Mouse (Mus musculus) mature B cell (primary cell): ENCODE data around the gene Map4k5.

ENCODE experiments used
- in situ Hi-C: fragments of 300-500 bp; cut with MboI; formaldehyde crosslinking; loops from 2 replicates; pipeline ENCODE4 v1.14.3; 2019

The Map4k5 gene

GRCm38 (mm10) chr12:69788380-69788779 lies 104.6 kb downstream of the Map4k5 start:
- in situ Hi-C loops: no loop called here

GRCm38 (mm10) chr12:69785471-69785870 lies 107.5 kb downstream of the Map4k5 start:
- in situ Hi-C loops: no loop called here

- in situ Hi-C loops: no loop called here
Observed at GRCm38 (mm10) chr12:69783247-69784025, 109.6 kb downstream of the Map4k5 start.

- in situ Hi-C loops: no loop called here
Observed at GRCm38 (mm10) chr12:69781935-69782650, 110.9 kb downstream of the Map4k5 start.

GRCm38 (mm10) chr12:69781480-69781879 lies 111.5 kb downstream of the Map4k5 start:
- in situ Hi-C loops: no loop called here

- in situ Hi-C loops: no loop called here
Observed at GRCm38 (mm10) chr12:69777957-69778356, 115.0 kb downstream of the Map4k5 start.

GRCm38 (mm10) chr12:69777341-69777730 lies 115.7 kb downstream of the Map4k5 start:
- in situ Hi-C loops: no loop called here

GRCm38 (mm10) chr12:69776607-69777340 lies 116.2 kb downstream of the Map4k5 start:
- in situ Hi-C loops: no loop called here

GRCm38 (mm10) chr12:69768841-69769240 lies 124.2 kb downstream of the Map4k5 start:
- in situ Hi-C loops: no loop called here

- in situ Hi-C loops: no loop called here
Observed at GRCm38 (mm10) chr12:69767476-69768258, 125.3 kb downstream of the Map4k5 start.

- in situ Hi-C loops: no loop called here
Observed at GRCm38 (mm10) chr12:69766185-69766904, 126.7 kb downstream of the Map4k5 start.

GRCm38 (mm10) chr12:69765543-69765942 lies 127.5 kb downstream of the Map4k5 start:
- in situ Hi-C loops: no loop called here

- in situ Hi-C loops: no loop called here
Observed at GRCm38 (mm10) chr12:69761603-69762002, 131.4 kb downstream of the Map4k5 start.

GRCm38 (mm10) chr12:69760743-69761406 lies 132.1 kb downstream of the Map4k5 start:
- in situ Hi-C loops: no loop called here

GRCm38 (mm10) chr12:69760014-69760413 lies 133.0 kb downstream of the Map4k5 start:
- in situ Hi-C loops: no loop called here

- in situ Hi-C loops: loop anchor here (10.0 kb wide), 1 partner anchor 135 kb away; the partner anchor contains the start of genes Atl1 and Map4k5
Observed at GRCm38 (mm10) chr12:69759267-69759885, 133.6 kb downstream of the Map4k5 start.

GRCm38 (mm10) chr12:69758221-69759185 lies 134.5 kb downstream of the Map4k5 start:
- in situ Hi-C loops: loop anchor here (10.0 kb wide), 1 partner anchor 136 kb away; the partner anchor contains the start of genes Atl1 and Map4k5

- in situ Hi-C loops: loop anchor here (10.0 kb wide), 1 partner anchor 137 kb away; the partner anchor contains the start of genes Atl1 and Map4k5
Observed at GRCm38 (mm10) chr12:69757418-69758141, 135.4 kb downstream of the Map4k5 start.
